Mouse (Mus musculus) T-helper 2 cell (primary cell): ENCODE measurements around the gene Eif2ak2.

Experiments used
- in situ Hi-C: fragments of 300-600 bp; cut with MboI, MseI; formaldehyde crosslinking; loops from one replicate; pipeline ENCODE4 v1.15.1; 2025; ENCODE audit warnings: high pct_unique_total_duplicates

Gene Eif2ak2

GRCm38 (mm10) chr17:78836056-78836455 lies 46.3 kb downstream of the Eif2ak2 start:
- in situ Hi-C loops, result loop anchor here (5.0 kb wide), 1 partner anchor 81 kb away; the partner anchor contains the start of gene Cebpzos

GRCm38 (mm10) chr17:78834856-78835835 lies 47.2 kb downstream of the Eif2ak2 start, which contains the start of the genes Heatr5b and Gpatch11:
TSS of gene Heatr5b (minus strand) at chr17:78835364.
TSS of gene Gpatch11 (plus strand) at chr17:78835567.
- in situ Hi-C loops, result loop anchor here (5.0 kb wide), 1 partner anchor 82 kb away; the partner anchor contains the start of gene Cebpzos

- in situ Hi-C loops, result no loop called here
Measured at GRCm38 (mm10) chr17:78824346-78824745, 58.0 kb downstream of the Eif2ak2 start.

- in situ Hi-C loops, result no loop called here
Measured at GRCm38 (mm10) chr17:78809582-78809981, 72.8 kb downstream of the Eif2ak2 start.

GRCm38 (mm10) chr17:78809019-78809418 lies 73.4 kb downstream of the Eif2ak2 start:
- in situ Hi-C loops, result no loop called here
